Mouse (Mus musculus) erythroblast, embryonic 14.5 days (primary cell): ENCODE measurements around the gene Rlbp1. TPM values are rescaled to one million over a fixed set of nuclear protein-coding genes. Genes with fewer than 3 reads are reported as not detected.

Source experiments
- H3K27me3 ChIP-seq: 2 replicates; pipeline ENCODE4 v1.6.1; 2012; ENCODE audit warnings: inconsistent platforms; ENCODE audit not compliant: control insufficient read depth
- H3K36me3 ChIP-seq: 2 replicates; pipeline ENCODE4 v1.6.1; 2012; ENCODE audit warnings: mild to moderate bottlenecking, inconsistent platforms; ENCODE audit not compliant: control insufficient read depth
- H3K4me1 ChIP-seq: 2 replicates; pipeline ENCODE4 v1.6.1; 2012; ENCODE audit warnings: inconsistent platforms; ENCODE audit not compliant: control insufficient read depth
- H3K4me3 ChIP-seq: replicated peaks from 2 replicates; pipeline ENCODE3; 2012; ENCODE audit warnings: moderate library complexity, mild to moderate bottlenecking, inconsistent platforms
- H3K9me3 ChIP-seq: 2 replicates; pipeline ENCODE4 v1.6.1; 2012; ENCODE audit warnings: low read length, inconsistent platforms, mixed read lengths; ENCODE audit not compliant: control insufficient read depth
- GATA1 ChIP-seq: IDR thresholded peaks from 2 replicates; pipeline ENCODE4 v1.6.1; 2012; ENCODE audit warnings: low read length, inconsistent platforms, mixed read lengths
- TAL1 ChIP-seq: IDR thresholded peaks from 3 replicates; pipeline ENCODE4 v1.6.1; 2012; ENCODE audit warnings: low read length, inconsistent platforms, mixed read lengths
- polyA plus RNA-seq: library from polyadenylated mRNA; stranded (reverse); fragments of >175 nt; gene quantifications from 2 replicates; pipeline ENCODE4 v1.2.3, GENCODE M21; 2012

The Rlbp1 gene
- not detected in 2 replicates for polyA plus RNA-seq

GRCm38 (mm10) chr7:79386422-79387133 is at the start of gene Rlbp1:
Gene Rlbp1 (minus strand): TSS chr7:79387048.
- Histone ChIP-seq H3K4me3 (no peak within 1 kb of the TSS), H3K36me3 (no peaks in the 10 kb centered on the region), H3K27me3 (peaks cover 6% of the 10 kb centered on the region), H3K9me3 (no peaks in the 10 kb centered on the region), H3K4me1 (peaks cover 7% of the 10 kb centered on the region)
- no peak for TF ChIP-seq TAL1
- TF ChIP-seq GATA1 = no peak

GRCm38 (mm10) chr7:79428243-79428642 is 41.4 kb upstream of the Rlbp1 start:
- no peaks in the 10 kb centered on the region for H3K4me1 ChIP-seq
- TF ChIP-seq GATA1 (no peak), TAL1 (no peak)
- H3K9me3 ChIP-seq = no peaks in the 10 kb centered on the region
- H3K36me3 ChIP-seq = peaks cover 90% of the 10 kb centered on the region
- no peaks in the 10 kb centered on the region for H3K27me3 ChIP-seq
- H3K4me3 ChIP-seq = no peak overlapping the region

GRCm38 (mm10) chr7:79425804-79426203 is 39.0 kb upstream of the Rlbp1 start:
- TF ChIP-seq TAL1 (no peak), GATA1 (no peak)
- Histone ChIP-seq H3K36me3 (peaks cover 87% of the 10 kb centered on the region), H3K4me3 (no peak overlapping the region), H3K27me3 (no peaks in the 10 kb centered on the region), H3K4me1 (no peaks in the 10 kb centered on the region), H3K9me3 (no peaks in the 10 kb centered on the region)

- Histone ChIP-seq H3K36me3 (peaks cover 91% of the 10 kb centered on the region), H3K9me3 (no peaks in the 10 kb centered on the region), H3K4me3 (no peak overlapping the region), H3K4me1 (no peaks in the 10 kb centered on the region), H3K27me3 (no peaks in the 10 kb centered on the region)
- TF ChIP-seq GATA1 (no peak), TAL1 (no peak)
Measured at GRCm38 (mm10) chr7:79422876-79423275, 36.0 kb upstream of the Rlbp1 start.

DNA sequence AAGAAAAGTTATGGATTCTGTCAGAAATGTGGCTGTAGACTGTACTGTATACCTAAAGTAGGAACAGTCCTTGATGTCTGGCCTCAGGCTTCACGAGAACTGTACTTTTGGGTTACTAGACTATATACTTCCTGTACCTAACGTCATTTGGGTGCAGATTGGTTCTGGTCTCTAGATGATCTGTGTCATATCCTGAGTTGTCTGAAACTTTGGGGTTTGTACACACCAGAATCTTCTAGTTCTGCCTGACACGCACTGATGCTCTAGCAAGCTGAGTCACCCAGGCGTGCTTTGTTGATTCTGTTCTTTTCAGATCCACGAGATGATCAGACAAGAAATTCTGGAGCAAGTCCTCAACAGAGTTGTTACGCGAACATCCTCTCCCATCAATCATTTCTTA is 33.1 kb upstream of the Rlbp1 start:
- Histone ChIP-seq H3K36me3 (peaks cover 90% of the 10 kb centered on the region), H3K4me3 (no peak overlapping the region), H3K27me3 (no peaks in the 10 kb centered on the region), H3K4me1 (no peaks in the 10 kb centered on the region), H3K9me3 (no peaks in the 10 kb centered on the region)
- TF ChIP-seq GATA1 (no peak), TAL1 (no peak)

GRCm38 (mm10) chr7:79414449-79415375 is 27.9 kb upstream of the Rlbp1 start:
- Histone ChIP-seq H3K9me3 (no peaks in the 10 kb centered on the region), H3K36me3 (peaks cover 92% of the 10 kb centered on the region)
- TF ChIP-seq TAL1 (no peak), GATA1 (no peak)

DNA sequence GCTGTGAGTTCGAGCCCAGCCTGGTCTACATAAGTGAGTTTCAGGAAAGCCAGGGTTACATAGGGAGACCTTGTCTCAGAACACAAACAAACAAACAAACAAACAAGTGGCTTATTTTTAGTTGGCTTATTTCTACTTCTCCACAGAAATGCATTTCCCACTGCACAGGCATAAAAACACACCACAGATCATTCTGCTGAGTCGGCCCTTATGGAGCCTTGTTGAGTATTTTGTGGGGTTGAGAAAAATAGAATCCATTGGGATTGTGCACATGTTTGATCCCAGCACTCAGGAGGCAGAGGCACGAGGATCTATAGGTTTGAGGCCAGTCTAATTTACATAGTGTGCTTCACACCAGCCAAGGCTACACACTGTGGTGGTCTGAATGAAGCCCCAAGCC is 13.4 kb upstream of the Rlbp1 start:
- no peaks in the 10 kb centered on the region for H3K9me3 ChIP-seq
- no peak overlapping the region for H3K4me3 ChIP-seq
- H3K4me1 ChIP-seq = peaks cover 5% of the 10 kb centered on the region
- H3K36me3 ChIP-seq = peaks cover 94% of the 10 kb centered on the region
- TF ChIP-seq GATA1 = no peak
- TF ChIP-seq TAL1 = no peak
- no peaks in the 10 kb centered on the region for H3K27me3 ChIP-seq

More at GRCm38 (mm10) chr7:79414449-79415375, 27.9 kb upstream of the Rlbp1 start:
- H3K4me1 ChIP-seq = peaks cover 6% of the 10 kb centered on the region
- no peak overlapping the region for H3K4me3 ChIP-seq
- H3K27me3 ChIP-seq = no peaks in the 10 kb centered on the region

DNA sequence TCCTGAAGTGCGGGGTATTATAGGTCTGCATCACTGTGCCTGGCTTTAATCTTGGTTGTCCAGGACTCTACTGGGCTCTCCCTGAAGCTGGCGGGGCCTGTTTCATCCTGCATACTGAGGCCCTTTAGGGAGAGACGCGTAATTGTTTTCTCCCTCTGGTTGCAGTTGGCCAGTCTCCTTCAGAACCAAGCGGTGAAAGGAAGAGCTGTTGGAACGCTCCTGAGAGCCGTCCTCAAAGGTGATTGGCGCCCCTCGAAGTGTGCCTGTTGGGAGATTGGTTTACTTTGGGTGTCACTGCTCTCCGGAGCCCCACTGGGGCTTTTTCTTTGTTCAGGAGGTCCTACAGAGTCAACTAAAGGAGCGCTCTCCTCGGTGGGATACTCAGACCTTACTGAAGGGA is 12.1 kb upstream of the Rlbp1 start:
- Histone ChIP-seq H3K4me1 (peaks cover 13% of the 10 kb centered on the region), H3K4me3 (no peak overlapping the region), H3K27me3 (no peaks in the 10 kb centered on the region), H3K36me3 (peaks cover 89% of the 10 kb centered on the region), H3K9me3 (no peaks in the 10 kb centered on the region)
- TF ChIP-seq TAL1 (no peak), GATA1 (no peak)

DNA sequence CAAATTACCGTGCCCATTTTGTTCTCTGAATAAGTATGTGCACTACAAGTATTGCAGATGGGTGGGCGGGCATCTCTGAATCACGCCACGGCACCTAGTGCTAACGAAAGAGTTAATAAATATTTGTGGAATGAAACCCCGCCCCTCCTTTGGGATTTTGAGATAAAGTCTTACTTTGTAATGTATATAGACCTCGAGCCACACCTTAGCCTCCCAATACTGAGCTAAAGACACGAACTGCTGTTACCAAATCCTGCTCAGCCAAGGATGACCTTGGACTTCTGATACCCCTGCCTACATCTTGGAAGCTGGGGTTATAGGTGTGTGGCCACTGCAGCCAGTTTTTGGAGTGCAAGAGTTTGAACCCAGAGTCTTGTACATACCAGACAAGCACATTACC is 11.6 kb upstream of the Rlbp1 start:
- peaks cover 18% of the 10 kb centered on the region for H3K4me1 ChIP-seq
- no peaks in the 10 kb centered on the region for H3K9me3 ChIP-seq
- H3K4me3 ChIP-seq = no peak overlapping the region
- H3K36me3 ChIP-seq = peaks cover 87% of the 10 kb centered on the region
- TF ChIP-seq TAL1 = no peak
- no peak for TF ChIP-seq GATA1
- no peaks in the 10 kb centered on the region for H3K27me3 ChIP-seq
